Mouse (Mus musculus): ENCODE measurements around the gene Slpi. TPM values are rescaled to one million over a fixed set of nuclear protein-coding genes. Genes with fewer than 3 reads are reported as not detected.

The Slpi gene
- polyA plus RNA-seq, 1 experiment from 2014 or later = 12.1 TPM

DNA sequence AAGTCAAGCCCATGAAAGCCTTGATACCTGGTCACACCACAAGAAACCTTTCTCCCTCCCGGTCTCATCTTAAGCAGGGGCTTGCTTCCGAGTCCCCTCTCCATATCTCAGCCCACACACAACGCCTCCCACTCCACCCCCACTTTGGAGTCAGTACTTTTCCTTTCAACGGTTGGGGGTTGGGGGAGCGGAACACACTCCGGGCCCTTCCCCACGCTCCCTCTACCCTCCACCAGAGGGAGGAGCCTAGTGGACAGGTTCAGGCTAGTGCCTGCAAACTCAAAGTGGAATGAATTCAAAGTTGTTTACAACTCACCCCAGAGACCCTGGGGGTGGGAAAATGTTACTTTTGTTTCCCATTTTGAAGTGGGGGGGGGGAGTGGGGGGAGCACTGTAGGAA lies 41.8 kb upstream of the Slpi start:
- 17% methylated on average over 7 of the region's 7 CpGs for WGBS (ENCODE audit: insufficient replicate concordance)

DNA sequence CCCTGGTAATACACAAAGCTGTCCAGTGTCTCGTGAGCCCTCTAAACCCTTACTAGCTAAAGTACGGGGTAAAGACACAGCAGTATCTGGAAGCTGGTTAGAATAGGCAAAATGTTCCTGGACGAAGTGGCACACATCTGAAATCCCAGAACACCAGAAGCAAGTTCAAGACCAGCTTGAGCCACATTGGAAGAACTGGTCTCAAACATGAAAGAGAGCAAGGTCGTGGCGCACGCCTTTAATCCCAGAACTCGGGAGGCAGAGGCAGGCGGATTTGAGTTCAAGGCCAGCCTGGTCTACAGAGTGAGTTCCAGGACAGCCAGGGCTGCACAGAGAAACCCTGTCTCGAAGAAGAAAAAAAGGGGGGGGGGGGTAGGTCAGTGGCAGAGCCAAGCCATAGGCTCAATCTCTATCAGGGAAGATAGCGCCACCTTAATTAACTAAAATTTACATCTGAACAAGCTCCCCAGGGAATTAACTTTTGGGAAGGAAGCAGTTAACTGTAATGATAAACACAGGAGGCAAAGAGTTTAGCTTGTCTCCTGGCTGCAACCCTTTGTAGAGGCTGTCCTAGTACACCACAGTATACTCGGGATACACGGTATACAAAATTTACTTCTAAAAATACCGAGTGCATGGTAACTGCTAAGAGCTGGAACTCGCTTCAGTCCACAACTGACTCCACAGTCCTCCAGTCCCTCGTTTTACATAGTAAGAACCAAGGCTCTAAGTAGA lies 41.2 kb upstream of the Slpi start:
- Histone ChIP-seq H3K27me3 (replicated peaks) (peaks cover 87% of the 10 kb centered on the region), H3K4me1 (peaks cover 19% of the 10 kb centered on the region), H3K9ac (no peak overlapping the region), H3K4me2 (0 out of 2 replicates have a peak overlapping the region, but pooled peaks have one; percentile 4), H3K36me3 (peaks cover 13% of the 10 kb centered on the region; the same call in 1 of the 2 replicates), H3K9me3 (replicated peaks) (no peaks in the 10 kb centered on the region), H3K4me3 (no peak overlapping the region), H3K27ac (no peak overlapping the region)
- no peak for ATAC-seq
- 32% methylated on average over 15 of the region's 15 CpGs for WGBS (ENCODE audit: insufficient replicate concordance)

More for the DNA sequence above, 41.8 kb upstream of the Slpi start:
- Histone ChIP-seq H3K36me3 (peaks cover 13% of the 10 kb centered on the region; the same call in 1 of the 2 replicates), H3K4me3 (no peak overlapping the region), H3K4me1 (peaks cover 21% of the 10 kb centered on the region), H3K9me3 (replicated peaks) (no peaks in the 10 kb centered on the region), H3K27me3 (replicated peaks) (peaks cover 86% of the 10 kb centered on the region), H3K9ac (no peak overlapping the region), H3K27ac (no peak overlapping the region), H3K4me2 (peak overlapping the region; percentile 26; the same call in 1 of the 2 replicates)
- no peak for ATAC-seq

DNA sequence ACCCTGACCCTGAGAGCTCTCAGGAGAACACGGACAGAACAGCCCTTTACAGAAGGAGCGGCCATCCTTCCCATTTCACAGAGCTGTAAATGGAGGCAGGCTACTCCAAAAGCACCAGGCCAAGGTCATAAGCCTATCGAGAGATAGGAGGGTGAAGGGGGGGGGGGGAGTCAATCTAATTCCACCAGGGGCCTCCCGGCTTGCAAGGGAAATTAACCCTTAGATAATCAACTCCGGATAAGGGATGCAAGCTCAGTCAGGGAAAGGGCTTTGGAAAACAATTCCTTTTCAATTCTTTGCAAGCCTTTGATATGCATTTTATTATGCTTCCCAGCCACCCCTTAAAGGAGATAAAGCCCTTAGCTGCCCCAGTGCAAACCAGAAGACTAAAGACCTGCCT lies 39.6 kb upstream of the Slpi start:
- Histone ChIP-seq H3K27me3 (replicated peaks) (peaks cover 77% of the 10 kb centered on the region), H3K9me3 (replicated peaks) (no peaks in the 10 kb centered on the region), H3K4me3 (no peak overlapping the region), H3K36me3 (peaks cover 23% of the 10 kb centered on the region), H3K9ac (no peak overlapping the region), H3K4me2 (no peak overlapping the region), H3K4me1 (peaks cover 19% of the 10 kb centered on the region), H3K27ac (no peak overlapping the region)
- 20% methylated on average over 5 of the region's 5 CpGs for WGBS (ENCODE audit: insufficient replicate concordance)
- no peak for ATAC-seq

DNA sequence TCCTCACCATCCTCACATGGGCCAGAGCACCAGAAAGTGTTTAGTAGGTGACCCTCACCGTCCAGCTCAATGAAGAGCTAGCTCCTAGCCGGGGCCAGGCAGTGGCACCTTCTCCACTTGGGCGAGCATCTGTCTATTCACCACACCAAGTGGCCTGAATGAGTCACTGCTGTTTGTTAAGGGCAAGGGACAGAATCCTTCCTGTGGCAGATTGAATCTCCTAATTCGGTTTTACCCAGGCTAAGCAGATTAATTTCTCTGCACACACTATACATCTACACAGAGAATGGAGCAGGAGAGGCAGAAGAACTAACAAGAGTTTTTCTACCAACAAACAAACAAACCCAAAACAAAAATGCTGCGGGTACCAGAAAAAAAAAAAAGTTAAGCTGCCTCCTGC lies 38.1 kb upstream of the Slpi start:
- peaks cover 23% of the 10 kb centered on the region for H3K36me3 ChIP-seq
- H3K27me3 ChIP-seq (replicated peaks) = peaks cover 62% of the 10 kb centered on the region
- no peak overlapping the region for H3K27ac ChIP-seq
- no peak overlapping the region for H3K4me3 ChIP-seq
- H3K9me3 ChIP-seq (replicated peaks) = no peaks in the 10 kb centered on the region
- H3K4me1 ChIP-seq = peaks cover 9% of the 10 kb centered on the region; the same call in 1 of the 2 replicates
- WGBS (ENCODE audit: insufficient replicate concordance) = 54% methylated on average over 5 of the region's 5 CpGs
- no peak overlapping the region for H3K4me2 ChIP-seq
- no peak overlapping the region for H3K9ac ChIP-seq
- no peak for ATAC-seq

DNA sequence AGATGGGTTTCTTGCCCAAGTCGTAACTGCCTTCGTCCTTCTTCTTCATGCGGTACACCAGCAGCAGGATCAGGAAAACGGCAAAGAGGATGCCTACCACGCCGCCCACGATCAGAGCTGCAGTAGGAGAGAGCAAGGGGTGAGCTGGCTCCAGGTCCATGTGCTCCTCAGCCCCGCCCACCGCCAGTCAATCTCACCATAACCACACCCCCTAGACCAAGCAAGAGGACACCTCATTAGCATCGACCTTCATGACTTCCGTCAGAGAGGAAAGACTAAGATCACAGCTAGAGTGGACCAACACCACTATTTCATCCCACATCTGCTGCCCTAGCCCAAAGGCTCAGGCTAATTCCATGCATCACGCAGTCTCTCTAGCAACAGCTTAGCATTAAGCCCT lies 37.2 kb upstream of the Slpi start:
- no peak overlapping the region for H3K4me3 ChIP-seq
- H3K27me3 ChIP-seq (replicated peaks) = peaks cover 53% of the 10 kb centered on the region
- ATAC-seq = no peak
- no peak overlapping the region for H3K9ac ChIP-seq
- no peak overlapping the region for H3K27ac ChIP-seq
- no peaks in the 10 kb centered on the region for H3K9me3 ChIP-seq (replicated peaks)
- WGBS (ENCODE audit: insufficient replicate concordance) = 10% methylated on average over 12 of the region's 12 CpGs
- H3K36me3 ChIP-seq = peaks cover 23% of the 10 kb centered on the region
- peaks cover 8% of the 10 kb centered on the region; the same call in 1 of the 2 replicates for H3K4me1 ChIP-seq
- no peak overlapping the region for H3K4me2 ChIP-seq

DNA sequence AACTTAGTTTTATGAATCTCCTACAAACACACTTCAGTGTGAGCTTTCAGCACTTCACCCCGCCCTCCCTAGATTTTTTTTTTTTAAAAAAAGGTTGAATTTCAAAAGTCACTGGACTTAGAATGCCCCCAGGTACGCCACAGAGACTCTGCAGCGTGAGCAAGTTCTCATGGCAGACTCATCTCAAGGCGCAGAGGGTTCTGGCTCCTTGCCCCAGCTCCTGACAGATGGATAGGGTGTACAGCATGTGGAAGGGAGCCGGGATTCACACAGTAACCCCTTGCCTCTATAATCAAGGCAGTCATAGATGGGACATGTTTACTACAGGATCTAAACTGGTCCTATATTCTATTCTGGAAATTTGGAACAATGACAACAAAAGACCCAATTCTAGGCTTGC lies 36.5 kb upstream of the Slpi start:
- no peak for ATAC-seq
- WGBS (ENCODE audit: insufficient replicate concordance) = 67% methylated on average over 5 of the region's 5 CpGs
- H3K27ac ChIP-seq = no peak overlapping the region
- peaks cover 23% of the 10 kb centered on the region for H3K36me3 ChIP-seq
- H3K4me2 ChIP-seq = no peak overlapping the region
- H3K27me3 ChIP-seq (replicated peaks) = peaks cover 46% of the 10 kb centered on the region
- H3K9ac ChIP-seq = no peak overlapping the region
- H3K9me3 ChIP-seq (replicated peaks) = no peaks in the 10 kb centered on the region
- H3K4me3 ChIP-seq = no peak overlapping the region
- 0 out of 2 replicates have a peak, but pooled peaks cover 3% of the 10 kb centered on the region for H3K4me1 ChIP-seq

DNA sequence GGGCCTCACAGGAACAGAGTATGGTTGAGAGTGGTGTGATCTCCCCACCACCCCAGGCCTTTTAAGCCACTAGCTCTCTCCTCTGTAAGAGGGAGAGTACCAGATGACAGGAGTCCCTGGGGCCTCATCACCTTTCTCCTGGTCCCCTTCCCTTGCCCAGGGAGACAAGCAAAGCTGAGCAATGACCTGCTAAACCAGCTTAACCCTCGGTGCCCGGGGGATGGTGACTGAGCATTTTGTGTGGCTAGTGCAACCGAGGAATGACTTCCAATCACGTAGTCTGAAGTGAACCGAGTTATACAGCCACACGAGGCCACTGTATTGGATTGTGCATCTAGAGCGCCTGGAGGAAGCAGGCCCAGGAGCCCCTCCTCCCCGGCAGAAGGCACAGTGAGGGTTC lies 35.5 kb upstream of the Slpi start:
- 77% methylated on average over 8 of the region's 8 CpGs for WGBS (ENCODE audit: insufficient replicate concordance)
- H3K9ac ChIP-seq = no peak overlapping the region
- ATAC-seq = no peak
- peaks cover 23% of the 10 kb centered on the region for H3K36me3 ChIP-seq
- 0 out of 2 replicates have a peak, but pooled peaks cover 3% of the 10 kb centered on the region for H3K4me1 ChIP-seq
- no peak overlapping the region for H3K27ac ChIP-seq
- no peak overlapping the region for H3K4me3 ChIP-seq
- H3K27me3 ChIP-seq (replicated peaks) = peaks cover 39% of the 10 kb centered on the region
- no peaks in the 10 kb centered on the region for H3K9me3 ChIP-seq (replicated peaks)
- no peak overlapping the region for H3K4me2 ChIP-seq

DNA sequence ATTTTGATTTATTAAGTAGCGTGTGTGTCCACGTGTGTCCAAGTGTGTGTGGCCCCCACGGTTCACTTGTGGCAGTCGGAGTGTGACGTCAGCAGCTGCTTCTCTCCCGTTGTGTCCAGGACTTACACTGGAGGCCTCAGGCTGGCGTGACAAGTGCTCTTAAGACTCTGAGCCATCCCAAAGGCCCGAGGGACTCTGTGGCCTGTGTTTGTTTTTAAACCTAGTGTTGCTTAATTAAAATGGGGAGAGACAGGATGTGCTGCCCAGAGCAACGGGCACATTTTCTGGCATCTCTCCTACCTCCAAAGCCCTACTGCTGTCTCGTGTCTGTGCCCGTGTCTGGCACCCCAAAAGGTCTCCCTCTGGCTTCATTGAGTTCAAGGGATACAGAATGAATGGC lies 34.6 kb upstream of the Slpi start:
- H3K4me3 ChIP-seq = no peak overlapping the region
- no peak overlapping the region for H3K4me2 ChIP-seq
- WGBS (ENCODE audit: insufficient replicate concordance) = 72% methylated on average over 11 of the region's 11 CpGs
- no peaks in the 10 kb centered on the region for H3K9me3 ChIP-seq (replicated peaks)
- peaks cover 32% of the 10 kb centered on the region for H3K27me3 ChIP-seq (replicated peaks)
- H3K36me3 ChIP-seq = peaks cover 18% of the 10 kb centered on the region
- no peak overlapping the region for H3K9ac ChIP-seq
- no peak overlapping the region for H3K27ac ChIP-seq
- ATAC-seq = no peak
- H3K4me1 ChIP-seq = 0 out of 2 replicates have a peak, but pooled peaks cover 3% of the 10 kb centered on the region

DNA sequence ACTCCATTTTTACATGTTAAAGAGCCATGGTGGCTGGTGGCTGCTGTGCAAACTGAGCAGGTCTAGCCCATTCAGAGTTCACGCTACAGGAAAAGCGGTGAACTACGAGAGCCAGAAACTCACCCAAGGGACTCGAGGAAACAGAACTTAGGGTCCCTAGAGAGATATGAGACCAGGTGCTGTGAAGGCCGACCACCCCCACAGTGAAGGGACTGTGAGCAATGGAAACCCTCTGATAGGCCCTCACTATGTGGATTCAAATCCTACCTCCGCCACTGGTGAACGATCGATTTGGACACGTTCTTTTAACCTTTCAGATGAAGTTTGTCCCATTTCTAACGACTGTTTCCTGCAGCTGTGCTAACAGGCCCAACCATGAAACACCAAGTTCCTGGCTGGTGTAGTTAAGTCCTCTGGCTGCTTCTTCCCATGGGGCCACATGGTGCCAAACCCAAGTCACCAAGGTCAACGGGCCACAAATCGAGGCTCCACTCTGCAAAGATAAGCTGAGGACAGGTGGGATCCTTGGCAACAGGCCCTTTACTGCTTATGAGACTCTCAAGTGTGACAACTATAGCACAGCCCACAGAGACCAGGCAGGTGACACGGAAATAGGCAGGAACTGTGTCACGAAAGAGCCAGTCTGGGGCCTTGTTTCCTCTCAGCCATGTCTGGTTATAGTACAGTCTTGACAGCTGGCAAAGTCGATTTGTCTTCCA lies 33.9 kb upstream of the Slpi start:
- no peak overlapping the region for H3K9ac ChIP-seq
- H3K4me3 ChIP-seq = no peak overlapping the region
- no peaks in the 10 kb centered on the region for H3K9me3 ChIP-seq (replicated peaks)
- H3K36me3 ChIP-seq = peaks cover 15% of the 10 kb centered on the region
- no peaks in the 10 kb centered on the region for H3K4me1 ChIP-seq
- H3K27ac ChIP-seq = no peak overlapping the region
- no peak for ATAC-seq
- peaks cover 28% of the 10 kb centered on the region for H3K27me3 ChIP-seq (replicated peaks)
- 68% methylated on average over 15 of the region's 15 CpGs for WGBS (ENCODE audit: insufficient replicate concordance)
- H3K4me2 ChIP-seq = no peak overlapping the region

DNA sequence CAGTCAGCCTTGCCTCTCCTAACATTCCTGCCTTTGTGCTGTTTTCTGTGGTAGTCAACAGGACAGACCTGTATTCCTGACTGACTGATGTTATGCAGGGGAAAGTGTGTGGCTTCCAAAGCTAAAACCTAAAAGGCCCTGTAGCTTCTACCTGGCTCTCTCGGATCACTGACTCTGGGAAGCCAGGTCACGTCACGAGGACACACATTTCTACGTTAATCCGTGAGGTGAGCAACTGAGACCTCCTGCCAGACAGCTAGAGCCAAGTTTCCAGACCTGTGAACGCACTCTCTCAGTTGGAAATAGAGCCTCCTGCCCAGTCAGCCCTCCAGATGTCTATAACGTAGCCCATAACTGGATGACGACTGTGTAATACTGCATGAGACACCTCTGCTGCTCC lies 33.1 kb upstream of the Slpi start:
- Histone ChIP-seq H3K9me3 (replicated peaks) (no peaks in the 10 kb centered on the region), H3K4me2 (no peak overlapping the region), H3K4me3 (no peak overlapping the region), H3K9ac (no peak overlapping the region), H3K27ac (no peak overlapping the region), H3K4me1 (no peaks in the 10 kb centered on the region), H3K36me3 (peaks cover 10% of the 10 kb centered on the region), H3K27me3 (replicated peaks) (peaks cover 21% of the 10 kb centered on the region)
- WGBS (ENCODE audit: insufficient replicate concordance) = 72% methylated on average over 8 of the region's 8 CpGs
- ATAC-seq = no peak

DNA sequence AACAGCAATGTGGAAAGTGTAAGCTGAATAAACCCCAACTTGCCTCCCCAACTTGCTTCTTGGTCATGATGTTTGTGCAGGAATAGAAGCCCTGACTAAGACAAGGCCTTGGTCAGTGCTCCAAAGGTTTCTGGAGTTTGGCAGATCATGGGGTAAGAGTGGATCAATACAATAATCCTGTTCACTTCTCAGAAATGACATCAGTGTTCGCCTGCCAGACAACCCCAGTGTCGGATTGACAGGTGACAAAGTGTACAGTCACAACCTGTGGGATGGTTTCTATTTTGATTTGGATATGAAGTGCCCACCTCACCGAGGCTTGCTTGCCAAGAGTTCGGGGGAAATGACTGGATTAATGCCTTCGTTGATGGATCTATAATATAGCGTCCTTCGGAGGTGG lies 32.4 kb upstream of the Slpi start:
- no peak overlapping the region for H3K9ac ChIP-seq
- no peak for ATAC-seq
- no peak overlapping the region for H3K4me3 ChIP-seq
- peaks cover 10% of the 10 kb centered on the region for H3K36me3 ChIP-seq
- H3K9me3 ChIP-seq (replicated peaks) = no peaks in the 10 kb centered on the region
- peaks cover 15% of the 10 kb centered on the region for H3K27me3 ChIP-seq (replicated peaks)
- 62% methylated on average over 7 of the region's 7 CpGs for whole genome bisulfite sequencing (ENCODE audit: insufficient replicate concordance)
- no peak overlapping the region for H3K27ac ChIP-seq
- no peak overlapping the region for H3K4me2 ChIP-seq
- H3K4me1 ChIP-seq = no peaks in the 10 kb centered on the region

DNA sequence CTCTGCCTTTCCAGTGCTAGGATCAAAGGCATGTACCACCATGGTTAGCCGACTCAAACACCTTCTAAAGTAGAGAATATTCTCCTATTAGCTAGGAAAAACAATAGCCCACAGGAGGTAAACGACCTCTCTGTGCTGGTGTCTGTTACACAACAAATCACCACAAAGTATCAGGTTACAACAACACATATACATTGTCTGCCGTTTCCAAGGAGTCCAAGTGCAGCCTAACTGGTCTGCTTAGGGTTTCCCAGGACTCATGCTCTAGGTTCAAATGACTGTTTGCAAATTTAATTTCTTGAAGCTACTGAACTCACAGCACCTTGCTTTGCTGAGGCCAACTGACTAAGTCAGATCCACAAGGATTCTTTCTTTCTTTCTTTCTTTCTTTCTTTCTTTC lies 30.6 kb upstream of the Slpi start:
- no peak for ATAC-seq
- no peak overlapping the region for H3K27ac ChIP-seq
- peaks cover 14% of the 10 kb centered on the region; the same call in 1 of the 2 replicates for H3K27me3 ChIP-seq (replicated peaks)
- WGBS (ENCODE audit: insufficient replicate concordance) = 10% methylated on average over 3 of the region's 3 CpGs
- H3K4me2 ChIP-seq = no peak overlapping the region
- peaks cover 7% of the 10 kb centered on the region for H3K36me3 ChIP-seq
- no peak overlapping the region for H3K4me3 ChIP-seq
- no peak overlapping the region for H3K9ac ChIP-seq
- H3K4me1 ChIP-seq = no peaks in the 10 kb centered on the region
- H3K9me3 ChIP-seq (replicated peaks) = no peaks in the 10 kb centered on the region

Data from liver, embryonic 12.5 days (tissue).